Mouse (Mus musculus): ENCODE measurements around the gene Cmtm7.

Gene Cmtm7

GRCm38 (mm10) chr9:114789557-114789956 lies 7.9 kb upstream of the Cmtm7 start:
- TF ChIP-seq POU5F1 (IDR thresholded peaks at IDR 0.05; ENCODE audit: borderline replicate concordance, low read length) (no peak), NANOG (IDR thresholded peaks at IDR 0.05; ENCODE audit: borderline replicate concordance, low read length) (no peak), CTCF (conservative IDR thresholded peaks at IDR 0.05; ENCODE audit: low read length) (no peak)
- Histone ChIP-seq H3K36me3 (ENCODE audit: insufficient read depth, low read length) (no peaks in the 10 kb centered on the region), H3K27me3 (ENCODE audit: insufficient read depth, low read length) (no peaks in the 10 kb centered on the region), H3K4me3 (replicated peaks; ENCODE audit: low read length) (no peak overlapping the region), H3K9me3 (ENCODE audit: low read length) (peaks cover 9% of the 10 kb centered on the region), H3K4me1 (replicated peaks; ENCODE audit: low read depth, low read length) (peaks cover 42% of the 10 kb centered on the region)

GRCm38 (mm10) chr9:114788697-114789096 lies 7.0 kb upstream of the Cmtm7 start:
- TF ChIP-seq CTCF (conservative IDR thresholded peaks at IDR 0.05; ENCODE audit: low read length) (no peak), POU5F1 (IDR thresholded peaks at IDR 0.05; ENCODE audit: borderline replicate concordance, low read length) (no peak), NANOG (IDR thresholded peaks at IDR 0.05; ENCODE audit: borderline replicate concordance, low read length) (no peak)
- Histone ChIP-seq H3K36me3 (ENCODE audit: insufficient read depth, low read length) (no peaks in the 10 kb centered on the region), H3K27me3 (ENCODE audit: insufficient read depth, low read length) (no peaks in the 10 kb centered on the region), H3K4me1 (replicated peaks; ENCODE audit: low read depth, low read length) (peaks cover 50% of the 10 kb centered on the region), H3K4me3 (replicated peaks; ENCODE audit: low read length) (no peak overlapping the region), H3K9me3 (ENCODE audit: low read length) (peaks cover 9% of the 10 kb centered on the region)

GRCm38 (mm10) chr9:114787716-114788115 lies 6.1 kb upstream of the Cmtm7 start:
- H3K9me3 ChIP-seq (ENCODE audit: low read length), result peaks cover 9% of the 10 kb centered on the region
- H3K36me3 ChIP-seq (ENCODE audit: insufficient read depth, low read length), result no peaks in the 10 kb centered on the region
- no peaks in the 10 kb centered on the region for H3K27me3 ChIP-seq (ENCODE audit: insufficient read depth, low read length)
- peaks cover 59% of the 10 kb centered on the region for H3K4me1 ChIP-seq (replicated peaks; ENCODE audit: low read depth, low read length)
- TF ChIP-seq NANOG (IDR thresholded peaks at IDR 0.05; ENCODE audit: borderline replicate concordance, low read length), result no peak
- TF ChIP-seq CTCF (conservative IDR thresholded peaks at IDR 0.05; ENCODE audit: low read length), result no peak
- TF ChIP-seq POU5F1 (IDR thresholded peaks at IDR 0.05; ENCODE audit: borderline replicate concordance, low read length), result no peak
- no peak overlapping the region for H3K4me3 ChIP-seq (replicated peaks; ENCODE audit: low read length)

- no peak overlapping the region for H3K4me3 ChIP-seq (replicated peaks; ENCODE audit: low read length)
- no peaks in the 10 kb centered on the region for H3K27me3 ChIP-seq (ENCODE audit: insufficient read depth, low read length)
- peaks cover 9% of the 10 kb centered on the region for H3K9me3 ChIP-seq (ENCODE audit: low read length)
- H3K36me3 ChIP-seq (ENCODE audit: insufficient read depth, low read length), result no peaks in the 10 kb centered on the region
- TF ChIP-seq CTCF (conservative IDR thresholded peaks at IDR 0.05; ENCODE audit: low read length), result no peak
- TF ChIP-seq NANOG (IDR thresholded peaks at IDR 0.05; ENCODE audit: borderline replicate concordance, low read length), result no peak
- no peak for TF ChIP-seq POU5F1 (IDR thresholded peaks at IDR 0.05; ENCODE audit: borderline replicate concordance, low read length)
- H3K4me1 ChIP-seq (replicated peaks; ENCODE audit: low read depth, low read length), result peaks cover 63% of the 10 kb centered on the region
Measured at GRCm38 (mm10) chr9:114787134-114787533, 5.5 kb upstream of the Cmtm7 start.

GRCm38 (mm10) chr9:114785432-114786125 lies 3.9 kb upstream of the Cmtm7 start:
- no peaks in the 10 kb centered on the region for H3K27me3 ChIP-seq (ENCODE audit: insufficient read depth, low read length)
- H3K4me1 ChIP-seq (replicated peaks; ENCODE audit: low read depth, low read length), result peaks cover 58% of the 10 kb centered on the region
- no peak for TF ChIP-seq CTCF (conservative IDR thresholded peaks at IDR 0.05; ENCODE audit: low read length)
- no peak for TF ChIP-seq POU5F1 (IDR thresholded peaks at IDR 0.05; ENCODE audit: borderline replicate concordance, low read length)
- no peak for TF ChIP-seq NANOG (IDR thresholded peaks at IDR 0.05; ENCODE audit: borderline replicate concordance, low read length)
- H3K4me3 ChIP-seq (replicated peaks; ENCODE audit: low read length), result peak overlapping the region; percentile 46
- no peaks in the 10 kb centered on the region for H3K36me3 ChIP-seq (ENCODE audit: insufficient read depth, low read length)
- H3K9me3 ChIP-seq (ENCODE audit: low read length), result peaks cover 9% of the 10 kb centered on the region

GRCm38 (mm10) chr9:114780746-114781525 lies 720 bp downstream of the Cmtm7 start:
- H3K27me3 ChIP-seq (ENCODE audit: insufficient read depth, low read length), result no peaks in the 10 kb centered on the region
- peak overlapping the region; percentile 89 for H3K4me3 ChIP-seq (replicated peaks; ENCODE audit: low read length)
- peaks cover 6% of the 10 kb centered on the region for H3K36me3 ChIP-seq (ENCODE audit: insufficient read depth, low read length)
- H3K4me1 ChIP-seq (replicated peaks; ENCODE audit: low read depth, low read length), result peaks cover 85% of the 10 kb centered on the region
- TF ChIP-seq POU5F1 (IDR thresholded peaks at IDR 0.05; ENCODE audit: borderline replicate concordance, low read length) (no peak), CTCF (conservative IDR thresholded peaks at IDR 0.05; ENCODE audit: low read length) (no peak), NANOG (IDR thresholded peaks at IDR 0.05; ENCODE audit: borderline replicate concordance, low read length) (no peak)
- H3K9me3 ChIP-seq (ENCODE audit: low read length), result no peaks in the 10 kb centered on the region

- no peak for TF ChIP-seq CTCF (conservative IDR thresholded peaks at IDR 0.05; ENCODE audit: low read length)
- no peak for TF ChIP-seq POU5F1 (IDR thresholded peaks at IDR 0.05; ENCODE audit: borderline replicate concordance, low read length)
- no peak for TF ChIP-seq NANOG (IDR thresholded peaks at IDR 0.05; ENCODE audit: borderline replicate concordance, low read length)
- Histone ChIP-seq H3K4me3 (replicated peaks; ENCODE audit: low read length) (peak overlapping the region; percentile 89), H3K36me3 (ENCODE audit: insufficient read depth, low read length) (peaks cover 14% of the 10 kb centered on the region), H3K9me3 (ENCODE audit: low read length) (no peaks in the 10 kb centered on the region), H3K4me1 (replicated peaks; ENCODE audit: low read depth, low read length) (peaks cover 85% of the 10 kb centered on the region), H3K27me3 (ENCODE audit: insufficient read depth, low read length) (no peaks in the 10 kb centered on the region)
Measured at GRCm38 (mm10) chr9:114779984-114780745, 1.5 kb downstream of the Cmtm7 start.

- Histone ChIP-seq H3K4me3 (replicated peaks; ENCODE audit: low read length) (no peak overlapping the region), H3K9me3 (ENCODE audit: low read length) (no peaks in the 10 kb centered on the region), H3K36me3 (ENCODE audit: insufficient read depth, low read length) (peaks cover 25% of the 10 kb centered on the region), H3K4me1 (replicated peaks; ENCODE audit: low read depth, low read length) (peaks cover 85% of the 10 kb centered on the region), H3K27me3 (ENCODE audit: insufficient read depth, low read length) (no peaks in the 10 kb centered on the region)
- no peak for TF ChIP-seq NANOG (IDR thresholded peaks at IDR 0.05; ENCODE audit: borderline replicate concordance, low read length)
- TF ChIP-seq CTCF (conservative IDR thresholded peaks at IDR 0.05; ENCODE audit: low read length), result no peak
- TF ChIP-seq POU5F1 (IDR thresholded peaks at IDR 0.05; ENCODE audit: borderline replicate concordance, low read length), result no peak
Measured at GRCm38 (mm10) chr9:114778877-114779276, 2.8 kb downstream of the Cmtm7 start.

All from E14TG2a.4 (cell line).